Mouse (Mus musculus) macrophage (primary cell): Measurements from ENCODE around the gene Blvrb. TPM values are rescaled to one million over a fixed set of nuclear protein-coding genes. Genes with fewer than 3 reads are reported as not detected.
A peak's percentile ranks its signal among the peaks of the same experiment; 100 is the strongest.
"Not testable (repeated sequence)": the region's sequence is repeated elsewhere in the genome, so short reads cannot be mapped to it uniquely, and the experiment has no call there.

Source experiments
- H3K27ac ChIP-seq: fragments of 350-480 bp; formaldehyde crosslinking; 2 replicates; pipeline ENCODE4 v1.9.0; 2021
- H3K36me3 ChIP-seq: fragments of 350-480 bp; formaldehyde crosslinking; 2 replicates; pipeline ENCODE4 v1.9.0; 2021; ENCODE audit errors: inconsistent target
- H3K4me3 ChIP-seq: fragments of 350-480 bp; formaldehyde crosslinking; 2 replicates; pipeline ENCODE4 v1.9.0; 2021; ENCODE audit errors: inconsistent target
- H3K79me2 ChIP-seq: fragments of 350-480 bp; formaldehyde crosslinking; 2 replicates; pipeline ENCODE4 v1.9.0; 2021; ENCODE audit errors: inconsistent target
- WGBS: methylation state at CpG from one replicate; pipeline ENCODE4 v1.1.7; 2026; ENCODE audit warnings: inconsistent platforms; ENCODE audit not compliant: missing documents; 5-methylcytosine and 5-hydroxymethylcytosine counted together
- polyA plus RNA-seq: library from polyadenylated mRNA; stranded (reverse); fragments of 250-400 nt; gene quantifications from 3 replicates; pipeline ENCODE4 v1.2.4, GENCODE M21; 2018; ENCODE audit warnings: inconsistent platforms

The Blvrb gene
- polyA plus RNA-seq, 1 experiment from 2014 or later, result 318 TPM

GRCm38 (mm10) chr7:27483860-27484259, 36.1 kb downstream of the Blvrb start:
- H3K36me3 ChIP-seq, result no peaks in the 10 kb centered on the region
- peaks cover 24% of the 10 kb centered on the region for H3K79me2 ChIP-seq
- 96% methylated on average over 4 of the region's 4 CpGs for WGBS
- H3K4me3 ChIP-seq, result no peak overlapping the region
- H3K27ac ChIP-seq, result no peak overlapping the region

GRCm38 (mm10) chr7:27486102-27486769, 38.5 kb downstream of the Blvrb start:
- H3K27ac ChIP-seq, result peak overlapping the region; percentile 80
- peaks cover 7% of the 10 kb centered on the region; the same call in 1 of the 2 replicates for H3K36me3 ChIP-seq
- peak overlapping the region; percentile 47 for H3K4me3 ChIP-seq
- 0% methylated on average over 13 of the region's 13 CpGs for WGBS
- peaks cover 39% of the 10 kb centered on the region for H3K79me2 ChIP-seq

GRCm38 (mm10) chr7:27486770-27487697, 39.3 kb downstream of the Blvrb start, which contains the start of gene Sertad1:
TSS of gene Sertad1 (plus strand) at chr7:27486910.
- peaks cover 7% of the 10 kb centered on the region; the same call in 1 of the 2 replicates for H3K36me3 ChIP-seq
- WGBS, result under 1% methylated on average over 63 of the region's 80 CpGs
- peaks cover 39% of the 10 kb centered on the region for H3K79me2 ChIP-seq
- H3K27ac ChIP-seq, result peak within 1 kb of the TSS; percentile 84
- H3K4me3 ChIP-seq, result peak within 1 kb of the TSS; percentile 80

- peak overlapping the region; percentile 84 for H3K27ac ChIP-seq
These were observed 40.0 kb downstream of the Blvrb start for GRCm38 (mm10) chr7:27487740-27488268.

GRCm38 (mm10) chr7:27489270-27489869, 41.6 kb downstream of the Blvrb start:
- Histone ChIP-seq H3K4me3 (no peak overlapping the region), H3K36me3 (peaks cover 7% of the 10 kb centered on the region; the same call in 1 of the 2 replicates), H3K27ac (peak overlapping the region; percentile 79; the same call in 1 of the 2 replicates), H3K79me2 (peaks cover 39% of the 10 kb centered on the region)
- 92% methylated on average over 20 of the region's 25 CpGs for WGBS

More at GRCm38 (mm10) chr7:27487740-27488268, 40.0 kb downstream of the Blvrb start:
- WGBS, result 4% methylated on average over 13 of the region's 13 CpGs
- Histone ChIP-seq H3K4me3 (peak overlapping the region; percentile 80), H3K36me3 (peaks cover 7% of the 10 kb centered on the region; the same call in 1 of the 2 replicates), H3K79me2 (peaks cover 39% of the 10 kb centered on the region)

- Histone ChIP-seq H3K36me3 (peaks cover 7% of the 10 kb centered on the region; the same call in 1 of the 2 replicates), H3K79me2 (peaks cover 37% of the 10 kb centered on the region), H3K27ac (peak overlapping the region; percentile 79), H3K4me3 (peak overlapping the region; percentile 14; the same call in 1 of the 2 replicates)
- 24% methylated on average over 4 of the region's 4 CpGs for WGBS
These were observed 42.4 kb downstream of the Blvrb start for GRCm38 (mm10) chr7:27490227-27490542.

GRCm38 (mm10) chr7:27490543-27491329, 43.0 kb downstream of the Blvrb start:
- peaks cover 7% of the 10 kb centered on the region; the same call in 1 of the 2 replicates for H3K36me3 ChIP-seq

GRCm38 (mm10) chr7:27491856-27492255, 44.1 kb downstream of the Blvrb start:
- peaks cover 30% of the 10 kb centered on the region for H3K79me2 ChIP-seq
- WGBS, result 96% methylated on average over 7 of the region's 7 CpGs
- peak overlapping the region; percentile 88; the same call in 1 of the 2 replicates for H3K27ac ChIP-seq
- H3K36me3 ChIP-seq, result peaks cover 7% of the 10 kb centered on the region; the same call in 1 of the 2 replicates
- no peak overlapping the region for H3K4me3 ChIP-seq

More at GRCm38 (mm10) chr7:27490543-27491329, 43.0 kb downstream of the Blvrb start:
- H3K27ac ChIP-seq, result peak overlapping the region; percentile 88
- H3K79me2 ChIP-seq, result peaks cover 31% of the 10 kb centered on the region
- peak overlapping the region; percentile 37 for H3K4me3 ChIP-seq
- under 1% methylated on average over 32 of the region's 33 CpGs for WGBS

- Histone ChIP-seq H3K79me2 (peaks cover 23% of the 10 kb centered on the region), H3K36me3 (peaks cover 7% of the 10 kb centered on the region; the same call in 1 of the 2 replicates), H3K4me3 (no peak overlapping the region), H3K27ac (no peak overlapping the region)
- WGBS, result 17% methylated on average over 3 of the region's 3 CpGs
These were observed 45.2 kb downstream of the Blvrb start for GRCm38 (mm10) chr7:27493022-27493421.

- WGBS, result 91% methylated on average over 5 of the region's 5 CpGs
- Histone ChIP-seq H3K27ac (no peak overlapping the region), H3K4me3 (no peak overlapping the region), H3K79me2 (peaks cover 19% of the 10 kb centered on the region), H3K36me3 (peaks cover 7% of the 10 kb centered on the region; the same call in 1 of the 2 replicates)
These were observed 45.7 kb downstream of the Blvrb start for GRCm38 (mm10) chr7:27493450-27493849.

GRCm38 (mm10) chr7:27494659-27495367, 47.0 kb downstream of the Blvrb start:
- WGBS, result 96% methylated on average over 7 of the region's 9 CpGs
- H3K36me3 ChIP-seq, H3K27ac ChIP-seq: not testable (repeated sequence)

GRCm38 (mm10) chr7:27499036-27499435, 51.3 kb downstream of the Blvrb start, which contains the start of gene Prx:
TSS of gene Prx (plus strand) at chr7:27499324.
- Histone ChIP-seq H3K4me3 (no peak within 1 kb of the TSS), H3K79me2 (no peaks in the 10 kb centered on the region), H3K27ac (no peak within 1 kb of the TSS), H3K36me3 (no peaks in the 10 kb centered on the region)
- WGBS, result 97% methylated on average over 2 of the region's 3 CpGs

More at GRCm38 (mm10) chr7:27494659-27495367, 47.0 kb downstream of the Blvrb start:
- H3K79me2 ChIP-seq, H3K4me3 ChIP-seq: not testable (repeated sequence)

GRCm38 (mm10) chr7:27501620-27502019, 53.8 kb downstream of the Blvrb start:
- 85% methylated on average over 4 of the region's 4 CpGs for WGBS
- H3K4me3 ChIP-seq, result no peak overlapping the region
- H3K27ac ChIP-seq, result no peak overlapping the region
- H3K36me3 ChIP-seq, result no peaks in the 10 kb centered on the region
- H3K79me2 ChIP-seq, result no peaks in the 10 kb centered on the region
